Mouse (Mus musculus): Measurements from ENCODE around the gene Uchl1. TPM values are rescaled to one million over a fixed set of nuclear protein-coding genes. Genes with fewer than 3 reads are reported as not detected.

Uchl1 gene
- total RNA-seq (2012; rRNA removed) (not detected in 2 replicates), polyA plus RNA-seq (2012; ENCODE audit: insufficient read depth in 1 of 2, insufficient read length in 2 of 2, low read depth in 1 of 2, low replicate concordance in 2 of 2, missing spikeins in 1 of 2) (not detected)

GRCm38 (mm10) chr5:66675983-66676382 lies at the start of gene Uchl1:
Gene Uchl1, plus strand, starts transcription at chr5:66676091.
- no peaks in the 10 kb centered on the region for H3K27me3 ChIP-seq (ENCODE audit: control insufficient read depth in 1 of 2, insufficient read depth in 2 of 2, low read length in 2 of 2)
- no peaks in the 10 kb centered on the region for H3K79me2 ChIP-seq (ENCODE audit: control insufficient read depth, insufficient read depth, low read length, poor library complexity)
- H3K4me3 ChIP-seq (ENCODE audit: control insufficient read depth in 1 of 2, insufficient read depth in 1 of 2, low read depth in 2 of 2, low read length in 2 of 2) = no peak within 1 kb of the TSS
- no peaks in the 10 kb centered on the region for H3K9me3 ChIP-seq (replicated peaks; ENCODE audit: insufficient read depth, low read length)
- no peak for TF ChIP-seq TAL1 (IDR thresholded peaks at IDR 0.05; ENCODE audit: low read length)
- TF ChIP-seq MEF2A (IDR thresholded peaks at IDR 0.05; ENCODE audit: extremely low read depth, insufficient replicate concordance, low read depth, low read length, poor library complexity, severe bottlenecking) = no peak
- no peak for TF ChIP-seq SMC3 (IDR thresholded peaks at IDR 0.05; ENCODE audit: low read depth, low read length)
- TF ChIP-seq MAZ (IDR thresholded peaks at IDR 0.05; ENCODE audit: low read depth, low read length) = no peak
- no peak for TF ChIP-seq EP300 (IDR thresholded peaks at IDR 0.05; ENCODE audit: low read depth in 1 of 2, low read length in 2 of 2)
- no peak within 1 kb of the TSS for H3K27ac ChIP-seq (ENCODE audit: control insufficient read depth, low read depth, low read length)
- no peaks in the 10 kb centered on the region for H3K4me1 ChIP-seq (ENCODE audit: control insufficient read depth in 1 of 2, insufficient read depth in 2 of 2, low read length in 2 of 2)
- no peaks in the 10 kb centered on the region for H3K36me3 ChIP-seq (ENCODE audit: control insufficient read depth in 1 of 2, insufficient read depth in 2 of 2, low read length in 2 of 2)
- no peak for DNase-seq (ENCODE audit: low read depth, low spot score)
- no peak within 1 kb of the TSS for H3K9ac ChIP-seq (ENCODE audit: control insufficient read depth, low read depth, low read length, poor library complexity, severe bottlenecking)

- H3K27ac ChIP-seq (ENCODE audit: control insufficient read depth, low read depth, low read length) = no peak overlapping the region
- TF ChIP-seq ZC3H11A (IDR thresholded peaks at IDR 0.05; ENCODE audit: low read depth, low read length) (no peak), POLR2AphosphoS5 (IDR thresholded peaks at IDR 0.05; ENCODE audit: borderline replicate concordance, low read depth, low read length) (no peak), HCFC1 (IDR thresholded peaks at IDR 0.05; ENCODE audit: low read depth, low read length) (no peak), POLR2A (IDR thresholded peaks at IDR 0.05; ENCODE audit: control insufficient read depth in 1 of 2, insufficient read depth in 1 of 2, low read depth in 1 of 2, low read length in 2 of 2, poor library complexity in 1 of 2) (no peak), ELF1 (IDR thresholded peaks at IDR 0.05; ENCODE audit: low read depth, low read length) (no peak), CHD1 (IDR thresholded peaks at IDR 0.05; ENCODE audit: low read depth, low read length) (no peak), ZKSCAN1 (IDR thresholded peaks at IDR 0.05; ENCODE audit: low read depth, low read length) (no peak), MYB (IDR thresholded peaks at IDR 0.05; ENCODE audit: low read depth, low read length) (no peak), RAD21 (IDR thresholded peaks at IDR 0.05; ENCODE audit: low read depth, low read length) (no peak), EP300 (IDR thresholded peaks at IDR 0.05; ENCODE audit: low read depth in 1 of 2, low read length in 2 of 2) (no peak), SMC3 (IDR thresholded peaks at IDR 0.05; ENCODE audit: low read depth, low read length) (no peak), POLR2AphosphoS2 (IDR thresholded peaks at IDR 0.05; ENCODE audit: low read length) (no peak), MAZ (IDR thresholded peaks at IDR 0.05; ENCODE audit: low read depth, low read length) (no peak), USF2 (IDR thresholded peaks at IDR 0.05; ENCODE audit: borderline replicate concordance in 1 of 2, insufficient read depth in 1 of 2, low read depth in 1 of 2, low read length in 2 of 2) (no peak), TAL1 (IDR thresholded peaks at IDR 0.05; ENCODE audit: low read length) (no peak), ZMIZ1 (IDR thresholded peaks at IDR 0.05; ENCODE audit: low read depth, low read length) (no peak), RCOR1 (IDR thresholded peaks at IDR 0.05; ENCODE audit: low read depth, low read length) (no peak)
- no peaks in the 10 kb centered on the region for H3K27me3 ChIP-seq (ENCODE audit: control insufficient read depth in 1 of 2, insufficient read depth in 2 of 2, low read length in 2 of 2)
- H3K36me3 ChIP-seq (ENCODE audit: control insufficient read depth in 1 of 2, insufficient read depth in 2 of 2, low read length in 2 of 2) = no peaks in the 10 kb centered on the region
- no peak overlapping the region for H3K4me3 ChIP-seq (ENCODE audit: control insufficient read depth in 1 of 2, insufficient read depth in 1 of 2, low read depth in 2 of 2, low read length in 2 of 2)
- no peaks in the 10 kb centered on the region for H3K79me2 ChIP-seq (ENCODE audit: control insufficient read depth, insufficient read depth, low read length, poor library complexity)
- no peak for DNase-seq (ENCODE audit: low read depth, low spot score)
- H3K9me3 ChIP-seq (replicated peaks; ENCODE audit: insufficient read depth, low read length) = no peaks in the 10 kb centered on the region
- no peak overlapping the region for H3K9ac ChIP-seq (ENCODE audit: control insufficient read depth, low read depth, low read length, poor library complexity, severe bottlenecking)
- no peaks in the 10 kb centered on the region for H3K4me1 ChIP-seq (ENCODE audit: control insufficient read depth in 1 of 2, insufficient read depth in 2 of 2, low read length in 2 of 2)
Observed at GRCm38 (mm10) chr5:66627805-66628204, 48.1 kb upstream of the Uchl1 start.
